Mouse (Mus musculus): ENCODE results near the gene Pigu.

Pigu gene

GRCm38 (mm10) chr2:155284647-155285046 is 72.6 kb downstream of the Pigu start:
- DNase-seq: no peak

GRCm38 (mm10) chr2:155283793-155284192 is 73.4 kb downstream of the Pigu start:
- DNase-seq: no peak

- DNase-seq: no peak
Observed at GRCm38 (mm10) chr2:155280116-155280515, 77.1 kb downstream of the Pigu start.

- no peak for DNase-seq
Observed at GRCm38 (mm10) chr2:155279163-155279562, 78.1 kb downstream of the Pigu start.

- no peak for DNase-seq
Observed at GRCm38 (mm10) chr2:155278361-155278760, 78.9 kb downstream of the Pigu start.

- DNase-seq: no peak
Observed at GRCm38 (mm10) chr2:155277721-155278120, 79.5 kb downstream of the Pigu start.

GRCm38 (mm10) chr2:155276621-155277175 is 80.5 kb downstream of the Pigu start:
- peak; percentile 59 for DNase-seq

GRCm38 (mm10) chr2:155276195-155276594 is 81.0 kb downstream of the Pigu start, which contains the start of gene Map1lc3a:
Gene Map1lc3a (plus strand): TSS chr2:155276297.
- DNase-seq: peak; percentile 99

- DNase-seq: no peak
Observed at GRCm38 (mm10) chr2:155273603-155274002, 83.6 kb downstream of the Pigu start.

- DNase-seq: no peak
Observed at GRCm38 (mm10) chr2:155272396-155273170, 84.6 kb downstream of the Pigu start.

GRCm38 (mm10) chr2:155271957-155272356 is 85.3 kb downstream of the Pigu start:
- no peak for DNase-seq

- no peak for DNase-seq
Observed at GRCm38 (mm10) chr2:155266896-155267295, 90.3 kb downstream of the Pigu start.

GRCm38 (mm10) chr2:155265526-155265925 is 91.7 kb downstream of the Pigu start:
- no peak for DNase-seq

- DNase-seq: no peak
Observed at GRCm38 (mm10) chr2:155249588-155249987, 107.6 kb downstream of the Pigu start.

GRCm38 (mm10) chr2:155248718-155249117 is 108.5 kb downstream of the Pigu start:
- DNase-seq: no peak

GRCm38 (mm10) chr2:155248206-155248605 is 109.0 kb downstream of the Pigu start:
- DNase-seq: no peak

- DNase-seq: no peak
Observed at GRCm38 (mm10) chr2:155246231-155246630, 111.0 kb downstream of the Pigu start.

- no peak for DNase-seq
Observed at GRCm38 (mm10) chr2:155242296-155242855, 114.9 kb downstream of the Pigu start.

- no peak for DNase-seq
Observed at GRCm38 (mm10) chr2:155240915-155241314, 116.3 kb downstream of the Pigu start.

- no peak for DNase-seq
Observed at GRCm38 (mm10) chr2:155237276-155237675, 120.0 kb downstream of the Pigu start.

- DNase-seq: peak; percentile 99
Observed at GRCm38 (mm10) chr2:155236362-155236992, 120.8 kb downstream of the Pigu start, which contains the start of gene Dynlrb1. Gene Dynlrb1 (plus strand): TSS chr2:155236533.

- DNase-seq: no peak
Observed at GRCm38 (mm10) chr2:155235746-155236361, 121.4 kb downstream of the Pigu start.
